Mouse (Mus musculus): ENCODE data around the gene Csgalnact2. TPM values are rescaled to one million over a fixed set of nuclear protein-coding genes. Genes with fewer than 3 reads are reported as not detected.

Gene Csgalnact2
- polyA plus RNA-seq, 1 experiment = 5.1 TPM

GRCm38 (mm10) chr6:118134461-118134860 is 4.5 kb downstream of the Csgalnact2 start:
- no peak for DNase-seq (ENCODE audit: low read depth)

GRCm38 (mm10) chr6:118130022-118130421 is 8.9 kb downstream of the Csgalnact2 start:
- DNase-seq (ENCODE audit: low read depth) = no peak

- no peak for DNase-seq (ENCODE audit: low read depth)
These were observed 11.0 kb downstream of the Csgalnact2 start for GRCm38 (mm10) chr6:118127827-118128487.

GRCm38 (mm10) chr6:118127198-118127597 is 11.7 kb downstream of the Csgalnact2 start:
- DNase-seq (ENCODE audit: low read depth) = no peak

GRCm38 (mm10) chr6:118126577-118126976 is 12.4 kb downstream of the Csgalnact2 start:
- no peak for DNase-seq (ENCODE audit: low read depth)

GRCm38 (mm10) chr6:118122767-118123166 is 16.2 kb downstream of the Csgalnact2 start:
- no peak for DNase-seq (ENCODE audit: low read depth)

- no peak for DNase-seq (ENCODE audit: low read depth)
These were observed 27.1 kb downstream of the Csgalnact2 start for GRCm38 (mm10) chr6:118111810-118112209.

- peak; percentile 84 for DNase-seq (ENCODE audit: low read depth)
These were observed 39.6 kb downstream of the Csgalnact2 start for GRCm38 (mm10) chr6:118099311-118099802.

GRCm38 (mm10) chr6:118097765-118098365 is 41.1 kb downstream of the Csgalnact2 start:
- peak; percentile 37 for DNase-seq (ENCODE audit: low read depth)

GRCm38 (mm10) chr6:118090827-118091226 is 48.1 kb downstream of the Csgalnact2 start:
- DNase-seq (ENCODE audit: low read depth) = no peak

GRCm38 (mm10) chr6:118088750-118089440 is 50.0 kb downstream of the Csgalnact2 start:
- DNase-seq (ENCODE audit: low read depth) = no peak

GRCm38 (mm10) chr6:118087955-118088354 is 51.0 kb downstream of the Csgalnact2 start:
- no peak for DNase-seq (ENCODE audit: low read depth)

- no peak for DNase-seq (ENCODE audit: low read depth)
These were observed 54.3 kb downstream of the Csgalnact2 start for GRCm38 (mm10) chr6:118084596-118084995.

GRCm38 (mm10) chr6:118083608-118084007 is 55.3 kb downstream of the Csgalnact2 start:
- DNase-seq (ENCODE audit: low read depth) = no peak

- no peak for DNase-seq (ENCODE audit: low read depth)
These were observed 56.6 kb downstream of the Csgalnact2 start for GRCm38 (mm10) chr6:118082384-118082783.

GRCm38 (mm10) chr6:118080711-118081110 is 58.2 kb downstream of the Csgalnact2 start:
- no peak for DNase-seq (ENCODE audit: low read depth)

- no peak for DNase-seq (ENCODE audit: low read depth)
These were observed 59.0 kb downstream of the Csgalnact2 start for GRCm38 (mm10) chr6:118079762-118080465.

- no peak for DNase-seq (ENCODE audit: low read depth)
These were observed 59.6 kb downstream of the Csgalnact2 start for GRCm38 (mm10) chr6:118079292-118079691.

GRCm38 (mm10) chr6:118078751-118079150 is 60.2 kb downstream of the Csgalnact2 start:
- no peak for DNase-seq (ENCODE audit: low read depth)

- no peak for DNase-seq (ENCODE audit: low read depth)
These were observed 61.5 kb downstream of the Csgalnact2 start for GRCm38 (mm10) chr6:118077421-118077820.

GRCm38 (mm10) chr6:118076748-118077147 is 62.2 kb downstream of the Csgalnact2 start:
- DNase-seq (ENCODE audit: low read depth) = no peak

- DNase-seq (ENCODE audit: low read depth) = no peak
These were observed 62.7 kb downstream of the Csgalnact2 start for GRCm38 (mm10) chr6:118076256-118076655.
